Mouse (Mus musculus): ENCODE results near the gene Spsb4.

Spsb4 gene

GRCm38 (mm10) chr9:96967516-96967915 lies 51.1 kb downstream of the Spsb4 start:
- ChIA-PET POLR2A (no interaction called here), CTCF (no interaction called here)

- ChIA-PET POLR2A (interaction anchor here in 1 of 4 experiments (0.9 kb wide), 1 partner anchor 99 kb away, joined by 3 read pairs; no protein-coding TSS in a partner anchor), CTCF (interaction anchor here in 1 of 4 experiments (0.7 kb wide), 1 partner anchor 410 kb away, joined by 4 read pairs; no protein-coding TSS in a partner anchor)
Observed at GRCm38 (mm10) chr9:96966465-96966864, 52.2 kb downstream of the Spsb4 start.

GRCm38 (mm10) chr9:96963443-96964215 lies 55.0 kb downstream of the Spsb4 start:
- ChIA-PET POLR2A (interaction anchor here in 1 of 4 experiments (0.9 to 1.1 kb wide), 4 partner anchors 9 to 93 kb away, joined by 3 read pairs; no protein-coding TSS in a partner anchor), CTCF (interaction anchor here in 2 of 4 experiments (0.6 to 3.5 kb wide), 4 partner anchors 55 to 191 kb away, joined by 3 to 32 read pairs (median 4); partner anchors contain the start of gene Spsb4 (in 1 of the 2))

- ChIA-PET CTCF (interaction anchor here (0.6 to 3.5 kb wide), 7 partner anchors 27 to 190 kb away, joined by 3 to 32 read pairs (median 3); partner anchors contain the start of gene Spsb4 (in 1 of the 4)), POLR2A (interaction anchor here in 1 of 4 experiments (0.9 to 1.1 kb wide), 5 partner anchors 10 to 93 kb away, joined by 3 read pairs; no protein-coding TSS in a partner anchor)
Observed at GRCm38 (mm10) chr9:96962714-96963113, 55.9 kb downstream of the Spsb4 start.

- ChIA-PET CTCF (interaction anchor here (0.6 to 3.5 kb wide), 23 partner anchors 10 to 203 kb away, joined by 3 to 32 read pairs (median 7); partner anchors contain the start of gene Spsb4 (in 2 of the 4)), POLR2A (interaction anchor here in 2 of 4 experiments (0.5 to 1.1 kb wide), 4 partner anchors 11 to 514 kb away, joined by 3 to 4 read pairs (median 3); no protein-coding TSS in a partner anchor)
Observed at GRCm38 (mm10) chr9:96961986-96962701, 56.5 kb downstream of the Spsb4 start.

- CTCF ChIA-PET: interaction anchor here (0.5 to 3.5 kb wide), 92 partner anchors 10 to 425 kb away, joined by 3 to 32 read pairs (median 4); partner anchors contain the start of gene Spsb4 (in 4 of the 4)
- POLR2A ChIA-PET: interaction anchor here in 3 of 4 experiments (0.6 to 1.4 kb wide), 8 partner anchors 67 to 892 kb away, joined by 3 to 5 read pairs (median 3); no protein-coding TSS in a partner anchor
Observed at GRCm38 (mm10) chr9:96961006-96961405, 57.6 kb downstream of the Spsb4 start.

- ChIA-PET CTCF (interaction anchor here (0.5 to 3.5 kb wide), 78 partner anchors 9 to 1522 kb away, joined by 3 to 32 read pairs (median 4); partner anchors contain the start of gene Spsb4 (in 3 of the 4)), POLR2A (interaction anchor here in 2 of 4 experiments (0.6 to 1.4 kb wide), 6 partner anchors 68 to 164 kb away, joined by 3 to 5 read pairs (median 3); no protein-coding TSS in a partner anchor)
Observed at GRCm38 (mm10) chr9:96960241-96960640, 58.4 kb downstream of the Spsb4 start.

GRCm38 (mm10) chr9:96959469-96959868 lies 59.2 kb downstream of the Spsb4 start:
- CTCF ChIA-PET: interaction anchor here in 3 of 4 experiments (1.0 to 2.4 kb wide), 12 partner anchors 13 to 290 kb away, joined by 3 to 27 read pairs (median 6); partner anchors contain the start of gene Spsb4 (in 1 of the 3)
- POLR2A ChIA-PET: no interaction called here

- CTCF ChIA-PET: interaction anchor here in 3 of 4 experiments (0.6 to 1.0 kb wide), 5 partner anchors 34 to 816 kb away, joined by 3 to 5 read pairs (median 3); no protein-coding TSS in a partner anchor
- POLR2A ChIA-PET: interaction anchor here in 1 of 4 experiments (0.5 kb wide), 1 partner anchor 112 kb away, joined by 4 read pairs; no protein-coding TSS in a partner anchor
Observed at GRCm38 (mm10) chr9:96958009-96958615, 60.5 kb downstream of the Spsb4 start.

GRCm38 (mm10) chr9:96957298-96957865 lies 61.3 kb downstream of the Spsb4 start:
- ChIA-PET CTCF (interaction anchor here (0.6 to 0.7 kb wide), 6 partner anchors 41 to 390 kb away, joined by 3 to 5 read pairs (median 3); no protein-coding TSS in a partner anchor), POLR2A (interaction anchor here in 3 of 4 experiments (0.5 to 0.7 kb wide), 7 partner anchors 8 to 1605 kb away, joined by 3 to 7 read pairs (median 3); no protein-coding TSS in a partner anchor)

GRCm38 (mm10) chr9:96956646-96957297 lies 61.9 kb downstream of the Spsb4 start:
- POLR2A ChIA-PET: interaction anchor here in 3 of 4 experiments (0.5 to 0.7 kb wide), 7 partner anchors 8 to 1606 kb away, joined by 3 to 7 read pairs (median 3); no protein-coding TSS in a partner anchor

GRCm38 (mm10) chr9:96954063-96954809 lies 64.4 kb downstream of the Spsb4 start:
- ChIA-PET POLR2A (interaction anchor here in 1 of 4 experiments (1.2 kb wide), 1 partner anchor 27 kb away, joined by 3 read pairs; no protein-coding TSS in a partner anchor), CTCF (interaction anchor here in 1 of 4 experiments (1.5 to 1.6 kb wide), 2 partner anchors 10 to 115 kb away, joined by 3 to 4 read pairs; no protein-coding TSS in a partner anchor)

More at GRCm38 (mm10) chr9:96956646-96957297, 61.9 kb downstream of the Spsb4 start:
- CTCF ChIA-PET: interaction anchor here (0.6 to 0.7 kb wide), 5 partner anchors 40 to 216 kb away, joined by 3 to 7 read pairs (median 3); no protein-coding TSS in a partner anchor

GRCm38 (mm10) chr9:96953443-96953842 lies 65.2 kb downstream of the Spsb4 start:
- ChIA-PET CTCF (no interaction called here), POLR2A (interaction anchor here in 1 of 4 experiments (0.6 to 1.2 kb wide), 2 partner anchors 26 to 1433 kb away, joined by 3 read pairs; no protein-coding TSS in a partner anchor)

GRCm38 (mm10) chr9:96952310-96952975 lies 66.2 kb downstream of the Spsb4 start:
- POLR2A ChIA-PET: interaction anchor here in 1 of 4 experiments (0.6 to 0.7 kb wide), 2 partner anchors 704 to 1434 kb away, joined by 3 to 5 read pairs; no protein-coding TSS in a partner anchor
- CTCF ChIA-PET: no interaction called here

- CTCF ChIA-PET: interaction anchor here (0.5 to 1.2 kb wide), 4 partner anchors 11 to 298 kb away, joined by 3 to 4 read pairs (median 3); no protein-coding TSS in a partner anchor
- POLR2A ChIA-PET: interaction anchor here in 1 of 4 experiments (0.9 kb wide), 1 partner anchor 38 kb away, joined by 3 read pairs; no protein-coding TSS in a partner anchor
Observed at GRCm38 (mm10) chr9:96949551-96949950, 69.1 kb downstream of the Spsb4 start.
